Comparison of ENCODE assay signal across 20 mouse cellular contexts in the genomic region with DNA sequence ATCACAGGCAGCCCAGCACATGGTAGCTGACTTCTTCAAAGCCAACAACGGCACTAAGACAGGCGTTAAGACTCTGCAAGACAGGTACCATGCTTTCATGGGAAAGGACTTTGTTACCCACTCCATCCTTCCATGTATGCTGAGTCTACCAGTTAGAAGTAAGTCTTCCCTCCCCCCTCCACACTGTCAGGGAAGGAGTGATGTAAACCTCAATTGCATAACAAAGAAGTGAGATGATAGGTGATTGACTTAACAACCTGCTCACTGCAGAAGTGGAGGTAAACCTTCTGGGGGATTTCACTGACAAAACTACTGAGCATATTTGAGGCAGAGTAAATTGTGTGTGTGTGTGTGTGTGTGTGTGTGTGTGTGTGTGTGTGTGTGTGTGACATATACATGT.
"Had no signal": no experiment of that assay in that cellular context is flagged by ENCODE, and none has a peak within 500 bp of the region (broad histone marks: within the 10 kb centered on the region; RNA-seq: fewer than 3 reads in every experiment).

No protein-coding gene starts in this region.

- H3K4me1 ChIP-seq: embryonic facial prominence, embryonic 12.5 days; embryonic facial prominence, embryonic 15.5 days had no signal

- H3K27ac ChIP-seq: embryonic facial prominence, embryonic 10.5 days; embryonic facial prominence, embryonic 12.5 days; embryonic facial prominence, embryonic 13.5 days; embryonic facial prominence, embryonic 15.5 days; forebrain, embryonic 10.5 days; forebrain, embryonic 12.5 days; forebrain, embryonic 15.5 days; gastrocnemius, adult 2 months; heart, adult 2 months had no signal

- H3K27me3 ChIP-seq: embryonic facial prominence, embryonic 13.5 days; embryonic facial prominence, embryonic 15.5 days; forebrain, embryonic 15.5 days; heart, embryonic 12.5 days had no signal

- DNase-seq: cerebellum, adult 9-11 months; gastrocnemius, postnatal 10 days; gastrocnemius, postnatal 14 days; gastrocnemius, postnatal 25 days; gastrocnemius, postnatal 36 days had no signal

- ATAC-seq: forebrain, embryonic 14.5 days; forebrain, embryonic 15.5 days; forebrain, embryonic 16.5 days; forebrain, postnatal 0 days had no signal

- H3K4me2 ChIP-seq: embryonic facial prominence, embryonic 12.5 days; embryonic facial prominence, embryonic 13.5 days; embryonic facial prominence, embryonic 15.5 days; forebrain, embryonic 12.5 days; forebrain, embryonic 15.5 days; heart, embryonic 11.5 days; heart, embryonic 12.5 days had no signal

- H3K9ac ChIP-seq: embryonic facial prominence, embryonic 12.5 days; embryonic facial prominence, embryonic 13.5 days; embryonic facial prominence, embryonic 15.5 days; forebrain, embryonic 12.5 days; forebrain, embryonic 15.5 days; forebrain, postnatal 0 days; heart, embryonic 12.5 days had no signal

- H3K9me3 ChIP-seq: embryonic facial prominence, embryonic 10.5 days; embryonic facial prominence, embryonic 12.5 days; embryonic facial prominence, embryonic 13.5 days; embryonic facial prominence, embryonic 15.5 days; forebrain, embryonic 10.5 days; forebrain, embryonic 12.5 days; forebrain, embryonic 15.5 days; heart, embryonic 12.5 days had no signal

- H3K36me3 ChIP-seq: embryonic facial prominence, embryonic 10.5 days; embryonic facial prominence, embryonic 12.5 days; embryonic facial prominence, embryonic 13.5 days; embryonic facial prominence, embryonic 15.5 days; forebrain, embryonic 10.5 days; forebrain, embryonic 12.5 days; forebrain, embryonic 15.5 days; heart, embryonic 12.5 days had no signal

- H3K4me3 ChIP-seq: embryonic facial prominence, embryonic 10.5 days; embryonic facial prominence, embryonic 12.5 days; embryonic facial prominence, embryonic 13.5 days; embryonic facial prominence, embryonic 15.5 days; erythroblast, embryonic 14.5 days; forebrain, embryonic 10.5 days; forebrain, embryonic 12.5 days; forebrain, embryonic 15.5 days; gastrocnemius, adult 2 months; heart, adult 2 months; heart, embryonic 12.5 days had no signal
